Mouse (Mus musculus) embryo, embryonic 10.5 days (tissue): ENCODE results near the gene Entpd2.
"Not testable (repeated sequence)": the region's sequence is repeated elsewhere in the genome, so short reads cannot be mapped to it uniquely, and the experiment has no call there.

ENCODE experiments used
- DNase-seq: peaks from one replicate; pipeline ENCODE4 v3.0.0-alpha.2; 2015; ENCODE audit warnings: low spot score

Entpd2 gene

DNA sequence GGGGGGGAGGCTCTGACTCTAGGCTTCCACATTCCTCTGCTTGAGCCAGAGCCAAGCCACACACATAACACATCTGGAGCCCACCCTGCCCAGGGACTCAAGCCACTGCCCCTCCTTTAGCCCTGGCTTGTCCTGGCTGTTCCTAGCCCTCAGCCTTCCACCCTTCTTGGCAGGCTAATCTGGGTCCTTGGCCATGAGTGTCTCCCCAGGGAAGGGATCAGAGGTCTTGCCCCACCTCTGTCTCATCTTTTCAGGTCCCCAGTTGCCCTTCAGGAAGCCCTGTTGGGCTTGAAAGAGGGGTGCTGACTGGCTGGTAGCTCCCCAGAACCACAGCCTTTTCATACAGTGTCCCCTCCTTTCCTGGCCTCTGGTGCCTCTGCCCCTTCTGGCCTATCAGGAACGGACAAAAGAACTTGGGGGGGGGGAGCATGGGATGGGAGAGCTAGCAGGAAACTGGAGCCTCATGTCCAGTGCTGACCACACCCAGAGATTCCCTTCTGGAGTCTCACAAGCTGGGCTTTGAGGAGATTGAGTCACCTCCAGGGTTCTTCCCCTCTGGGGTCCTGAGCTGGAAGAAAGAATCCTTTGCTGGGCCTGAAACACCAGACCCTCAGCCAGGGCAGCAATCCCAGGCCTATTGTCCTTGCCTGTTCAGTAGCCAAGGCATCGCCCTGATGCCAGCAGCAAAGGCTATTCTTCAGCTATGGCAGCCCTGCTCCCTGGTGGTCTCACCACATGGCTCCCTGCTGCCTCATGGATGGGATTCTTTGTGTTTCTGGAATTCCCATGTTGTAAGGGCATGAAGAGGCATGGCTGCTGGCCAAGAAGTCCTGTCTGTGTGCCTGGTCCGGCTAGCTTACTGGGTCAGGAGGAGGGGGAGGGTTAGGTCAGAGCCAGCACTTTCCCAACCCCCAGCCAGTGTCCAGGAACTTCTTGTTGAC is 1.1 kb upstream of the Entpd2 start:
- DNase-seq, result no peak

DNA sequence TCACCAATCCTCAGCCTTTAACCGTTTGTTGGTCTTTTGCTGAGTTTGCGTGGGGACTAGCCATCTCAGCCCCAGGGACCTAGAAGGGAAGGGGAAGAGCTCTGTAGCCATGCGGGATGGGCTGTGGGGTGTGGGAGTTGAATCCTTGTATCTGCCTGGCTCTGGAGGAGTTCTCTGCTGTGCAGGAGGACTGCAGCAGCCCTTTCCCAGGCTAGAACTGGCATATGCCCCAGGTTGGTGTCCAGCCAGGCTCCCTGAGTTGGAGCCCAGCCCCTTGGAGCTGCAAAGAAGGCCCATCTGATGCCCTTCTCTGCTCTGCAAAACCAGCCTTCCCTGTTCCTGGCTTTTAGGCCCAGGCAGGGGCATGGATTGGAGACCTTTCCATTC is 916 bp downstream of the Entpd2 start:
- no peak for DNase-seq

DNA sequence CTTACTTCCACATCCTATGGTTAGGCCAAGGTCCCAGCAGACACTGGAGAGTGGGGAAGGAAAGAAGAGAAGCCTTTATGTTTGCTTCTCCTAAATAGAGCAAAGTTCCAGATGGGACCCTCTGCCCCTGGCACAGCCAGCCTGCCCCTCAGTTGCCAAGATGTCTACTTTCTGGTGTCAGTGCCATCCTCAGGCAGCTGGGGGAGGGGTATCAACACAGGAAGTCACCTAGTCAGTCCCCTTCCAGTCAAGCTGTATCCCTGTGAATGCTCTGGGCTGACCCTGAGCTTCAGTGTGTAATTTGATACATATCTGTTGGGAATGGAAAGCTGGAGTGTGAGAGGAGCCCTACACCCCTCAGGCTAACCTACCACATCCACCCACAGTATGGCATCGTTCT is 1.3 kb downstream of the Entpd2 start:
- no peak for DNase-seq

DNA sequence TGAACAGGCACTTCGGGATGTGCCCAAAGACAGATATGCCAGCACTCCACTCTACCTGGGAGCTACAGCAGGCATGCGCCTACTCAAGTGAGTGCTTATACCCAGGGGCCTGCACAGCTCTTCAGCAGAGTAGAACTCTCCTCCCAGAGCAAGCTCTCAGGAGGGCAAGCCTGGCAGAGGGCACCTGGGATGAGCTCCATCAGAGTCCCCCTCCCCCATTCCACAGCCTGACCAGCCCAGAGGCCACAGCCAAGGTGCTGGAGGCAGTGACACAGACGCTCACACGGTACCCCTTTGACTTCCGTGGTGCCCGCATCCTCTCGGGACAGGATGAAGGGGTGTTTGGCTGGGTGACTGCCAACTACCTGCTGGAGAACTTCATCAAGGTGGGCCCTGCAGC is 2.4 kb downstream of the Entpd2 start:
- no peak for DNase-seq

GRCm38 (mm10) chr2:25399051-25399450 is 3.4 kb downstream of the Entpd2 start, which contains the start of gene Npdc1:
Gene Npdc1 (plus strand): TSS chr2:25399351.
- no peak for DNase-seq

DNA sequence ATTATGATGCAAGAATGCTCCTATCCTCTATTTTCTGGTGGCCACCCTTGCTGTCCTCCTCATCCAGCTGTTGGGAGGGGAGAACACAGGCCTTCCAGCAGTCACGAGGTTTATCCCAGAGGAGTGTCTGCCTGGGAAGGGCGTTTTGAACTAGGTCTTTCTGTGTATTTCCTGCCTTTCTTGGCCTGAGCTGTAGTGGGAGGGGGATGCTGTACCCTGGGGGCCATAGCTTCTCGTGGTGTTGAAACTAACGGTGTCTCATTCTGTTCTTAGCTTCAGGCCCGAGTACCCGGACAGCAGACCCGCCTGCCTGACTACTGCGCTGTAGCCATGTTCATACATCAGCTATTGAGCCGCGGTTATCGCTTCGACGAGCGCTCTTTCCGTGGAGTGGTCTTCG is 4.6 kb downstream of the Entpd2 start:
- DNase-seq, result no peak

DNA sequence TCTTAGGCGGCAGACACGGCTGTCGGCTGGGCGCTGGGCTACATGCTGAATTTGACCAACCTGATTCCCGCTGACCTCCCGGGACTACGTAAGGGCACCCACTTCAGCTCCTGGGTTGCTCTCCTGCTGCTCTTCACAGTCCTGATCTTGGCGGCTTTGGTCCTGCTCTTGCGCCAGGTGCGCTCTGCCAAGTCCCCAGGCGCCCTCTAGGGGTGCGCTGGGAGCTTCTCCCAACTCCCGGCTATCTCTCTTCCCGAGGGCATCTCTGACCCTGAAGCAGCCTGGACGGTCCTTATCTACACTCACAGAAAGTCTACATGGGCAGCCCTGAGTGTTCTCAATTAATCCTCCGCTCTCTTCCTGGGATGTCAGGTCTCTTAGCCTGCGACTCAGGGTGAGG is 5.1 kb downstream of the Entpd2 start:
- DNase-seq, result peak; percentile 55

GRCm38 (mm10) chr2:25402377-25402971 is 6.8 kb downstream of the Entpd2 start:
- peak; percentile 93 for DNase-seq

GRCm38 (mm10) chr2:25402972-25403601 is 7.4 kb downstream of the Entpd2 start:
- no peak for DNase-seq

- no peak for DNase-seq
Observed at GRCm38 (mm10) chr2:25403994-25404393, 8.3 kb downstream of the Entpd2 start.

DNA sequence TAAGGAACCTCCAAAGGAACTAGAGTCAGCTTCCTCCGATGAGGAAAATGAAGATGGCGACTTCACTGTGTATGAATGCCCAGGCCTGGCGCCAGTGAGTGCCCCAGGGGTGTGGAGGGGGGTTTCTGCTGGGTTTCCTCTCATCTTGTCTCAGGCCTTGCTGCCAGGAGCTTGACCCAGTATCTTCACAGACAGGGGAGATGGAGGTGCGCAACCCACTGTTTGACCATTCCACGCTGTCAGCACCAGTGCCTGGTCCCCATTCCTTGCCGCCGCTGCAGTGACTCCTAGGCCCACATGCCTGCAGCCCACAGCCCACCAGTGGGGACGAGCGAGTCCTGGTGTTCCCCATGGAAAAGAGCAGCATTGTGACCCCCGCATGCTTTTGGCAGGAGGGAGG is 13.2 kb downstream of the Entpd2 start:
- DNase-seq, result no peak

DNA sequence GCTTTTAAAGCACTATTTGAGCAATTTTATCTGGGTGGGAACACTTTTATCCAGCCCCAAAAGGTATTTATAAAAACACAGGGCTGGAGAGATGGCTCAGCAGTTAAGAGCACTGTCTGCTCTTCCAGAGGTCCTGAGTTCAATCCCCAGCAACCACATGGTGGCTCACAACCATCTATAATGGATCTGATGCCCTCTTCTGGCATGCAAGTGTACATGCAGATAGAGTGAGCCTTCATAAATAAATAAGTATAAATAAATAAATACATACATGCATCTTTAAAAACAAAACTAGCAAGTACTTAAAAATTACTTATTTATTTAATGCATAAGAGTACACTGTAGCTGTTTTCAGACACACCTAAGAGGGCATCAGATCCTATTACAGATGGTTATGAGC is 17.8 kb downstream of the Entpd2 start:
- not testable (repeated sequence) for DNase-seq

DNA sequence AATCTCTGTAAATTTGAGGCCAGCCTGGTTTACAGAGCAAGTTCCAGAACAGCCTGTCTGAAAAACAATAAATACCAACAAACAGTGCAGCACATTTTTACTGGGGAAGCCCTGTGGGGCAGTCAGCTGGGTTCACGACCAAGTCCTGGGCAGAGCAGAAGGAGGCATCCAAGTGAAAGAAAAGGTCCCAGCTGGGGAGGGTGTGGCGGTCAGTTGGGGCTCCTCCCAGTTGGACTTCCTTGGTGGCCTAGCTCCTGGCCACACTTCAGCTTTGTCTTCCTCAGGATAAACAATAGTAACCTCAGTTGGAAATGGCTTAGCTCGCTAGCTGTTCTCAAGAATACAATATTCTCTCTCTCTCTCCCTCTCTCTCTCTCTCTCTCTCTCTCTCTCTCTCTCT is 21.8 kb downstream of the Entpd2 start:
- no peak for DNase-seq

DNA sequence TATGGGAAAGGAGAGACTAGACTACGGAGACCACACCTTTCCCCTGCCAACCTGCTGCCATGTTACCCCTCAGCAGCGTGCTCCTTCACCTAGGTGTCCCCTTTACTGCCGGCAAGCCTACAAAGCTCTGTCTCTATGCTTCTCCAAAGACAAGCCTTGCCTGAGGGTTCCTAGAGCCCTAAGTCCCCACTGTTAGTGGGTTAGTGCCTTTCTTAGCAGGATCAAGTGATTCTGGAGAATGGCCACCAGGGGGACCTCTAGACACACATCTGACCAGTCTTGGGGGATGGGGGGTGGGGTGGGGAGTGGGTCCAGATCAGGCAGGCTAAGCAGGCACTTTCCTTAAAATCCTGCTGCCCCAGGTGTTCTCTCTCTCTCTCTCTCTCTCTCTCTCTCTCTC is 26.2 kb downstream of the Entpd2 start:
- DNase-seq, result peak; percentile 83

GRCm38 (mm10) chr2:25422587-25423410 is 27.1 kb downstream of the Entpd2 start, which contains the start of gene Fut7:
Gene Fut7 (plus strand): TSS chr2:25423267.
- DNase-seq, result no peak

DNA sequence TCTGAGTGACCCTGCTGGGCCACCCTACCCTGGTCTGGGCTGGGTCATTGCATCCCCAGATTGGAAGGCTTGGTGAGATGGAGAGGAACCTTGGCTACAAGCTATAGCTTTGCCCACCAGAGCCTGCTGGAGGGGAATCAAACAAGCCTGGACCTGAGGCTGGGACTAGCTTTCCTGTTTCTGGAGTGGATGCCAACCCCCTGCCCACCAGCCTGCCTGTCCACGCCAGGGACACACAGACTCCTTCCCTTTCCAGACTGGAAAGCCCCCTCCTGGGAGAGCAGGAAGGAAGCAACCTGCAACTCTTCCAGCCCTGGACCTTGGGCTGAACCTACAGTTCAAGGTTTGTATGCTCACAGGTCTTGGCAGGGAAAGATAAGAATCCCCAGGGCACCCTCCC is 28.0 kb downstream of the Entpd2 start:
- DNase-seq, result no peak

DNA sequence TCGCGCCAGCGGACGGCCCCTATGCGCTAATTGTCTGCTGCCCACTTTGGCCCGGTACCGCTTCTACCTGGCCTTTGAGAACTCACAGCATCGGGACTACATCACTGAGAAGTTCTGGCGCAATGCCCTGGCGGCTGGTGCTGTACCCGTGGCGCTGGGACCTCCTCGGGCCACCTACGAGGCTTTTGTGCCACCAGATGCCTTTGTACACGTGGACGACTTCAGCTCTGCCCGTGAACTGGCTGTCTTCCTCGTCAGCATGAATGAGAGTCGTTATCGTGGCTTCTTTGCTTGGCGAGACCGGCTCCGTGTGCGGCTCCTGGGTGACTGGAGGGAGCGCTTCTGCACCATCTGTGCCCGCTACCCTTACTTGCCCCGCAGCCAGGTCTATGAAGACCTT is 29.8 kb downstream of the Entpd2 start:
- DNase-seq, result no peak

DNA sequence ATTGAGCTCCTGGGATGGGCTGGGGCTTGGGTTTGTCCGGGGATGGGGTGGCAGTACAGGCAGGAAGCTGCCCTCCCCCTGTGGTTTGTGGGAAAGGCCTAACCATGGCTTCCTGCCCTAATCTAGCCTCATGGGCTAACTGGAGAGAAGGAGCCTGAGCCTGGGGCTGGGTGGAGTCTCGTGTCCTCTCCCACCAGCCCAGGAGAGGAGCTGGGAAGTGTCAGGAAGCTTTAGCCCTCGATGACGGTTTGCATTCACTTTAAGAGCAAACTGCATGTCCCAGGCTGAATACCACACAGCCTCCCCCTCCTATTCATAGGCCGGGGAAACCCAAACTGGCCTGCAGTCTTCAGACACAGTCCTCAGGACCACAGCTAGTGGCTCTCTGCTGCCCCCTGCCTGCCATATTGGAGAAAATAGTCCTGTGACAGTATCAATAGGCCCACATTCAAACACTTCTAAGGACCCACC is 31.1 kb downstream of the Entpd2 start:
- peak; percentile 91 for DNase-seq

DNA sequence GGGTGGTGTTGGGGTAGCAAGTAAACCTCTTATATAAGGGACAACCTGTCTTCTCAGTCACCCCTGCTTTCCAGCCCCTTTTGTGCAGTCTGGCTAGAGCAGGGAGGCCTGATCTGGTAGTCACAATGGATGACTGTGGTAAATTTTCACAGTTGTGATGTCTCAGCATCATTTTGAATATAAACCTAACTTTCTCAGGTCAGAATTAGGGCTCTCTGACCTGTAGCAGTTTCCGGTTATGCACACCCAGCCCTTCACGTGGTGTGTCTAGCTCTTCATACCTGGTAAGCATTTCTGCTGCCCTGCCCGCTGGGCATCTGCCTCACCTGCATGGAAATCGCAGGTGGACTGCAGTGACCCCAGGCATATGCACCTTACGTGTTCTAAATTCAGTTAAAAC is 31.6 kb downstream of the Entpd2 start:
- DNase-seq, result no peak

DNA sequence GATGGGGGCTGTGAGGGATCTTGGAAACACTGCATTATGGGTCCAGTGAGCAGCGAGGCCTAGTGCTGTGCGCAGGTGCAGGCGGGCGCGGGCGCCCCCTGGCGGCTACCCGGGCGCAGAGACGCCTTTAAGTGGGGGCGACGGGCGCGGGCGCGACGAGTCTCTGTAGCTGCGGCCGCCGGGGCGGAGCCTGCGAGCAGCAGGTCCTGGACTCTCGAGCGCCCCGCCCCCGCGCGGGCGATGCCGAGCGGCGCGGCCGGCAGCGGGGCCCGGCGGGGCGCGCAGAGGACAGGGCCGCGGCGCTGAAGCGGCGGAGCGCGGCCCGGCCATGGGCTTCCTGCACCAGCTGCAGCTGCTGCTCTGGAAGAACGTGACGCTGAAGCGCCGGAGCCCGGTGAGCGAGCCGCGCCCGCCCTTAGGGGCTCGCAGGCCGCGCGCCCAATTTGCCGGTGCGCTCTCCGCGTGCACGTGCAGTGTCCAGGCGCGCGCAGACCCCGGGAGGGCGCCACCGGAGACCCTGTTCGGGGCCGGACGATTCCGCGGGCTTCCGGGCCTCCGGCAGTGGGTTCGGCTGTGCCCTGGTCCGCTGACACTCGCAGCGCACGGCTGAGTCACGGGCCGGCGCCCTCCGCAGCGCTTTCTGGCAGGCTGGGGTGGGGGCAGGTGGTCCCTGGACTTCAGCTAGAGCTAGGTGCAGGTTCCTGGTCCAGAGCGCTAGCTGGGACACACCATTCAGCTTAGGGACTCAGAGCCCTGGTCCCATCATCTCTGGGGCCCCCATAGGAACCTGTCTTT is 33.0 kb downstream of the Entpd2 start, which contains the start of gene Abca2:
Gene Abca2 (plus strand): TSS at position 262 of the 795 bp plus-strand sequence.
- DNase-seq, result peak; percentile 96
